Mouse (Mus musculus): ENCODE results near the gene Osbpl9. TPM values are rescaled to one million over a fixed set of nuclear protein-coding genes. Genes with fewer than 3 reads are reported as not detected.

The Osbpl9 gene
- polyA plus RNA-seq, 1 experiment from 2014 or later = 45.0 TPM

- TF ChIP-seq CTCF (IDR thresholded peaks at IDR 0.05; ENCODE audit: low read depth) (no peak), EP300 (optimal IDR thresholded peaks at IDR 0.05) (no peak)
- no peak overlapping the region for H3K9ac ChIP-seq (ENCODE audit: low read length)
- H3K4me3 ChIP-seq (ENCODE audit: low read depth, low read length) = no peak overlapping the region
- no peak overlapping the region for H3K4me2 ChIP-seq (replicated peaks; ENCODE audit: low read depth)
- H3K36me3 ChIP-seq (ENCODE audit: control insufficient read depth, insufficient read depth, low read length) = no peaks in the 10 kb centered on the region
- no peaks in the 10 kb centered on the region for H3K27me3 ChIP-seq (ENCODE audit: control insufficient read depth, insufficient read depth, low read length)
- H3K4me1 ChIP-seq (replicated peaks; ENCODE audit: control insufficient read depth, insufficient read depth) = no peaks in the 10 kb centered on the region
- DNase-seq (ENCODE audit: low spot score) = peak; percentile 60
- ATAC-seq (ENCODE audit: low FRiP score, low TSS enrichment) = peak; percentile 71; the same call in 1 of the 2 replicates
- H3K27ac ChIP-seq (replicated peaks) = no peak overlapping the region
- WGBS = 24% methylated on average over 6 of the region's 6 CpGs
- H3K9me3 ChIP-seq (ENCODE audit: control insufficient read depth, low read length) = no peaks in the 10 kb centered on the region
Observed at GRCm38 (mm10) chr4:109089999-109090398, 112.1 kb downstream of the Osbpl9 start.

GRCm38 (mm10) chr4:109089171-109089570 lies 112.9 kb downstream of the Osbpl9 start:
- Histone ChIP-seq H3K4me3 (ENCODE audit: low read depth, low read length) (no peak overlapping the region), H3K36me3 (ENCODE audit: control insufficient read depth, insufficient read depth, low read length) (no peaks in the 10 kb centered on the region), H3K27me3 (ENCODE audit: control insufficient read depth, insufficient read depth, low read length) (no peaks in the 10 kb centered on the region), H3K4me2 (replicated peaks; ENCODE audit: low read depth) (no peak overlapping the region), H3K9ac (ENCODE audit: low read length) (no peak overlapping the region), H3K4me1 (replicated peaks; ENCODE audit: control insufficient read depth, insufficient read depth) (no peaks in the 10 kb centered on the region), H3K27ac (replicated peaks) (no peak overlapping the region), H3K9me3 (ENCODE audit: control insufficient read depth, low read length) (no peaks in the 10 kb centered on the region)
- TF ChIP-seq CTCF (IDR thresholded peaks at IDR 0.05; ENCODE audit: low read depth) (no peak), EP300 (optimal IDR thresholded peaks at IDR 0.05) (no peak)
- no peak for ATAC-seq (ENCODE audit: low FRiP score, low TSS enrichment)
- 86% methylated on average over 5 of the region's 5 CpGs for WGBS
- DNase-seq (ENCODE audit: low spot score) = no peak

- Histone ChIP-seq H3K4me1 (replicated peaks; ENCODE audit: control insufficient read depth, insufficient read depth) (peaks cover 4% of the 10 kb centered on the region; the same call in 1 of the 2 replicates), H3K9me3 (ENCODE audit: control insufficient read depth, low read length) (no peaks in the 10 kb centered on the region), H3K36me3 (ENCODE audit: control insufficient read depth, insufficient read depth, low read length) (peaks cover 10% of the 10 kb centered on the region), H3K27ac (replicated peaks) (no peak overlapping the region), H3K4me2 (replicated peaks; ENCODE audit: low read depth) (no peak overlapping the region), H3K9ac (ENCODE audit: low read length) (no peak overlapping the region), H3K27me3 (ENCODE audit: control insufficient read depth, insufficient read depth, low read length) (no peaks in the 10 kb centered on the region), H3K4me3 (ENCODE audit: low read depth, low read length) (no peak overlapping the region)
- DNase-seq (ENCODE audit: low spot score) (no peak), ATAC-seq (ENCODE audit: low FRiP score, low TSS enrichment) (no peak)
- TF ChIP-seq EP300 (optimal IDR thresholded peaks at IDR 0.05) (no peak), CTCF (IDR thresholded peaks at IDR 0.05; ENCODE audit: low read depth) (no peak)
- 43% methylated on average over 5 of the region's 5 CpGs for WGBS
Observed at GRCm38 (mm10) chr4:109080118-109080517, 122.0 kb downstream of the Osbpl9 start.

- DNase-seq (ENCODE audit: low spot score) (no peak), ATAC-seq (ENCODE audit: low FRiP score, low TSS enrichment) (0 out of 2 replicates have a peak, but pooled peaks have one; percentile 12)
- no peaks in the 10 kb centered on the region for H3K9me3 ChIP-seq (ENCODE audit: control insufficient read depth, low read length)
- H3K4me3 ChIP-seq (ENCODE audit: low read depth, low read length) = no peak overlapping the region
- TF ChIP-seq EP300 (optimal IDR thresholded peaks at IDR 0.05) = no peak
- no peak for TF ChIP-seq CTCF (IDR thresholded peaks at IDR 0.05; ENCODE audit: low read depth)
- no peak overlapping the region for H3K4me2 ChIP-seq (replicated peaks; ENCODE audit: low read depth)
- peaks cover 10% of the 10 kb centered on the region for H3K36me3 ChIP-seq (ENCODE audit: control insufficient read depth, insufficient read depth, low read length)
- H3K4me1 ChIP-seq (replicated peaks; ENCODE audit: control insufficient read depth, insufficient read depth) = peaks cover 4% of the 10 kb centered on the region; the same call in 1 of the 2 replicates
- H3K27me3 ChIP-seq (ENCODE audit: control insufficient read depth, insufficient read depth, low read length) = no peaks in the 10 kb centered on the region
- 50% methylated on average over 3 of the region's 3 CpGs for WGBS
- peak overlapping the region; percentile 61 for H3K27ac ChIP-seq (replicated peaks)
- no peak overlapping the region for H3K9ac ChIP-seq (ENCODE audit: low read length)
Observed at GRCm38 (mm10) chr4:109079676-109080075, 122.4 kb downstream of the Osbpl9 start.

- peak; percentile 71 for ATAC-seq (ENCODE audit: low FRiP score, low TSS enrichment)
- Histone ChIP-seq H3K4me3 (ENCODE audit: low read depth, low read length) (no peak overlapping the region), H3K27ac (replicated peaks) (no peak overlapping the region; the same call in 1 of the 2 replicates), H3K4me1 (replicated peaks; ENCODE audit: control insufficient read depth, insufficient read depth) (peaks cover 4% of the 10 kb centered on the region; the same call in 1 of the 2 replicates), H3K4me2 (replicated peaks; ENCODE audit: low read depth) (no peak overlapping the region), H3K27me3 (ENCODE audit: control insufficient read depth, insufficient read depth, low read length) (no peaks in the 10 kb centered on the region), H3K9me3 (ENCODE audit: control insufficient read depth, low read length) (no peaks in the 10 kb centered on the region), H3K36me3 (ENCODE audit: control insufficient read depth, insufficient read depth, low read length) (peaks cover 10% of the 10 kb centered on the region), H3K9ac (ENCODE audit: low read length) (no peak overlapping the region)
- DNase-seq (ENCODE audit: low spot score) = no peak
- 67% methylated on average over 7 of the region's 7 CpGs for WGBS
- TF ChIP-seq CTCF (IDR thresholded peaks at IDR 0.05; ENCODE audit: low read depth) = no peak
- no peak for TF ChIP-seq EP300 (optimal IDR thresholded peaks at IDR 0.05)
Observed at GRCm38 (mm10) chr4:109078941-109079340, 123.1 kb downstream of the Osbpl9 start.

- H3K27ac ChIP-seq (replicated peaks) = no peak overlapping the region
- H3K27me3 ChIP-seq (ENCODE audit: control insufficient read depth, insufficient read depth, low read length) = no peaks in the 10 kb centered on the region
- no peak overlapping the region for H3K4me3 ChIP-seq (ENCODE audit: low read depth, low read length)
- WGBS = 79% methylated on average over 3 of the region's 3 CpGs
- H3K4me2 ChIP-seq (replicated peaks; ENCODE audit: low read depth) = no peak overlapping the region
- no peak for TF ChIP-seq EP300 (optimal IDR thresholded peaks at IDR 0.05)
- TF ChIP-seq CTCF (IDR thresholded peaks at IDR 0.05; ENCODE audit: low read depth) = no peak
- ATAC-seq (ENCODE audit: low FRiP score, low TSS enrichment) = no peak
- no peaks in the 10 kb centered on the region for H3K9me3 ChIP-seq (ENCODE audit: control insufficient read depth, low read length)
- H3K9ac ChIP-seq (ENCODE audit: low read length) = no peak overlapping the region
- DNase-seq (ENCODE audit: low spot score) = no peak
- no peaks in the 10 kb centered on the region for H3K4me1 ChIP-seq (replicated peaks; ENCODE audit: control insufficient read depth, insufficient read depth)
- H3K36me3 ChIP-seq (ENCODE audit: control insufficient read depth, insufficient read depth, low read length) = peaks cover 8% of the 10 kb centered on the region
Observed at GRCm38 (mm10) chr4:109073296-109073695, 128.8 kb downstream of the Osbpl9 start.

Data from stomach, postnatal 0 days (tissue).